Mouse (Mus musculus) stomach, embryonic 14.5 days (tissue): Measurements from ENCODE around the gene Cers1. TPM values are rescaled to one million over a fixed set of nuclear protein-coding genes. Genes with fewer than 3 reads are reported as not detected.
A peak's percentile ranks its signal among the peaks of the same experiment; 100 is the strongest.

Experiments
- ATAC-seq: fragments of 200-750 bp; cut with Nextera tagmentation; 2 replicates; pipeline ENCODE4 v1.8.0; 2017; ENCODE audit warnings: low read depth, moderate TSS enrichment; ENCODE audit not compliant: insufficient number of reproducible peaks, insufficient read depth, low FRiP score
- H3K27ac ChIP-seq: fragments of 300-500 bp; sonication (generic); 2 replicates; pipeline ENCODE4 v1.5.1; 2014; ENCODE audit warnings: mild to moderate bottlenecking, low read length, moderate library complexity, mixed read lengths
- H3K27me3 ChIP-seq: fragments of 300-500 bp; sonication (generic); 2 replicates; pipeline ENCODE4 v1.6.1; 2014; ENCODE audit warnings: low read length, control low read depth, mixed read lengths; ENCODE audit not compliant: control insufficient read depth, insufficient read depth
- H3K36me3 ChIP-seq: fragments of 300-500 bp; sonication (generic); 2 replicates; pipeline ENCODE4 v1.6.1; 2014; ENCODE audit warnings: mild to moderate bottlenecking, control low read depth, low read length, moderate library complexity, mixed read lengths; ENCODE audit not compliant: control insufficient read depth, insufficient read depth
- H3K4me1 ChIP-seq: fragments of 300-500 bp; sonication (generic); 2 replicates; pipeline ENCODE4 v1.6.1; 2014; ENCODE audit warnings: low read length, control low read depth, mixed read lengths; ENCODE audit not compliant: control insufficient read depth, insufficient read depth
- H3K4me2 ChIP-seq: fragments of 300-500 bp; sonication (generic); replicated peaks from 2 replicates; pipeline ENCODE4 v1.6.1; 2014; ENCODE audit warnings: low read depth, low read length, control low read depth
- H3K4me3 ChIP-seq: fragments of 300-500 bp; sonication (generic); 2 replicates; pipeline ENCODE4 v1.5.1; 2014; ENCODE audit warnings: low read depth, low read length, control low read depth
- H3K9ac ChIP-seq: fragments of 300-500 bp; sonication (generic); replicated peaks from 2 replicates; pipeline ENCODE4 v1.6.1; 2014; ENCODE audit warnings: low read depth, mild to moderate bottlenecking, control low read depth, low read length, moderate library complexity, mixed read lengths
- H3K9me3 ChIP-seq: fragments of 300-500 bp; sonication (generic); 2 replicates; pipeline ENCODE4 v1.6.1; 2016; ENCODE audit warnings: low read depth, low read length, control low read depth; ENCODE audit not compliant: control insufficient read depth
- WGBS: fragments of 180-500 bp; shearing (Covaris S2); extraction: QIAGEN DNeasy Blood & Tissue Kit; methylation state at CpG from one replicate; pipeline ENCODE4 v1.1.7; 2014; 5-methylcytosine and 5-hydroxymethylcytosine counted together
- polyA plus RNA-seq: library from polyadenylated mRNA; unstranded; fragments of >200 nt; fragmentation: Nextera tagmentation; extraction: Ambion mirVana; gene quantifications from 2 replicates; pipeline ENCODE4 v1.2.1, GENCODE M21; 2014

The Cers1 gene
- polyA plus RNA-seq, 1 experiment from 2014 or later, result 5.7 TPM

DNA sequence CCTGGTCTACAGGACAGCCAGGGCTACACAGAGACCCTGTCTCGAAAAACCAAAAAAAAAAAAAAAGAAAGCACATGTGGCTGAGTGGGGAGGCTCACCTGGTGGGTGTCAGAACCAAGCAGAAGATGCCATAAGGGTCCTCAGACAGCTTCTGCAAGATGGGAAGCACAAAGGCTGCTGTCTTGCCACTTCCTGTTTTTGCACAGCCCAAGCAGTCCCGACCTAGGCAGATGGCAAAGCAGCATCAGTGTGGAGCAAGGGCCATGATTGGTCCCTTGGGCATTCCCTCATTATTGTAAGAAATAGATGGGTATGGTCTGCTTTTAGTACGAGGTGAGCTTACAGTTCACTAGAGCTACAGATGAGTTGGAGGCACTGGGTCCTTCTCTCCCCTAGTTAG, 14.7 kb upstream of the Cers1 start:
- H3K27ac ChIP-seq, result no peak overlapping the region
- no peak overlapping the region for H3K4me2 ChIP-seq
- no peak for ATAC-seq
- no peak overlapping the region for H3K9ac ChIP-seq
- H3K4me1 ChIP-seq, result peaks cover 9% of the 10 kb centered on the region
- no peaks in the 10 kb centered on the region for H3K27me3 ChIP-seq
- H3K36me3 ChIP-seq, result peaks cover 48% of the 10 kb centered on the region
- 89% methylated on average over 3 of the region's 3 CpGs for WGBS
- H3K4me3 ChIP-seq, result no peak overlapping the region
- H3K9me3 ChIP-seq, result no peaks in the 10 kb centered on the region

DNA sequence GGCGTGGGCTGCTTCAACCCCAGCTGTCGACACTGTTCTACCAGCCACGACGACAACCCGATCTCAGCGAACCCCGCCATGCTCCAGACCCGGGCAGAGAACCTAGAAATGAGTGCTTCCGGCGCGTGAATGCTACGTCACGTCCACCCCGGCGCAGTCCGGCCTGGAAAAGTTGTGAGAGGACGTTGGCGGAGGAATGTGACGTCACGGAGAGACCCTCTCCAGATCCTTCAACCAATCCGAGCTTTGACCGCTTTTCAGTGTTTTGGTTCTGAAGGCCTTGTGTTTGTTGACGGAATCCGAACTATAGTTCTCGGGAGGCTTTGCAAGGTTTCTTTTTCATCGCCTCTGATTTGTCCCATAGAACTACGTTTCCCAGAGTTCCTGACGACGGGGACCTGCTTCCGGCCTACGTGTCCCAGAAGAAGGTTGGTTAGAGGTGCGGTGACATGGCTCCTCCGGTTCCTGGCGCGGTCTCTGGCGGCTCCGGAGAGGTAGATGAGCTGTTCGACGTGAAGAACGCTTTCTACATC, 13.2 kb upstream of the Cers1 start, which contains the start of the genes Ddx49 and Cope:
Gene Ddx49, minus strand, starts transcription at position 132 of the 533 bp plus-strand sequence.
Gene Cope, plus strand, starts transcription at position 161 of the 533 bp plus-strand sequence.
- under 1% methylated on average over 40 of the region's 40 CpGs for WGBS
- Histone ChIP-seq H3K27ac (peak within 1 kb of the TSS; percentile 64), H3K9ac (peak within 1 kb of the TSS; percentile 84), H3K36me3 (peaks cover 45% of the 10 kb centered on the region), H3K4me2 (peak within 1 kb of the TSS; percentile 80), H3K9me3 (no peaks in the 10 kb centered on the region), H3K27me3 (no peaks in the 10 kb centered on the region), H3K4me3 (peak within 1 kb of the TSS; percentile 54), H3K4me1 (peaks cover 9% of the 10 kb centered on the region)
- peak; percentile 94 for ATAC-seq

DNA sequence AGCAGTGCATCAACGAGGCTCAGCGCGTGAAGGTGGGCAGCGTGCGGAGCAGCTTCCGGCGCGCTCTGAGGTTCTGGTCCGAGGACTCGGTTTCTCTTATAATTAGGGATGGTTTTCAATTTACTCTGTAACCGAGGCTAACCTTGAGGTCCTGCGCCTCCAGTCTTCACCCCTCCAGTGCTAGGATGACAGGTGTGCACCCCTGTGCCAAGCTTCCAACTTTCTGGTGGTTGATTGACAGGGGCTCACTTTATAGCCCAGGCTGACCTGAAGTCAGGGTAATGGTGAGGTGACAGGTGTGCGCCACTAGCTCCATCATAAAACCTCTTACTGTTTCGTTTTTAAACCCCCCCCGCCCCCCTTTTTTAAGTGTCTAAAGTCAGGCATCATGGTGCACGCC, 12.7 kb upstream of the Cers1 start:
- 4% methylated on average over 16 of the region's 16 CpGs for WGBS
- ATAC-seq, result 0 out of 2 replicates have a peak, but pooled peaks have one; percentile 4
- peak overlapping the region; percentile 84 for H3K9ac ChIP-seq
- H3K36me3 ChIP-seq, result peaks cover 46% of the 10 kb centered on the region
- peak overlapping the region; percentile 80 for H3K4me2 ChIP-seq
- no peaks in the 10 kb centered on the region for H3K27me3 ChIP-seq
- H3K27ac ChIP-seq, result peak overlapping the region; percentile 64
- H3K4me3 ChIP-seq, result peak overlapping the region; percentile 54
- no peaks in the 10 kb centered on the region for H3K9me3 ChIP-seq
- peaks cover 9% of the 10 kb centered on the region for H3K4me1 ChIP-seq

DNA sequence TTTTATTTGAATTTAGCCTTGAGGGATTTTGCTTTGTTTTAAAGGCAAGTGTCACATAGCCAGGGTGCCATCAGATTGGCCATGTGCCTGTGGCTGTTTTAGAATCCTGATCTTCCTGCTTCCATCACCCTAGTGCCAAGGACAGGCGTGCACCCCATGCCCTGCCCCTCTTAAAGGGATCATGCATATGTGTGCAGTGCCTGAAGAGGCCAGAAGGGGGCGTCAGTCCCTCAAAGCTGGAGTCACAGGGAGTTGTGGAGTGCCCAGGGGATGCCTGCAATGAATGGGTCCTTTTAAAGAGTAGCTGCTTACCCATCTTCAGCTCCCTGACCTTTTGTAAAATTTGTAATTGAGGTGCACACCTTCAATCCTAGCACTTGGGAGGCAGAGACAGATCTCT, 6.3 kb upstream of the Cers1 start:
- H3K27me3 ChIP-seq, result no peaks in the 10 kb centered on the region
- peaks cover 72% of the 10 kb centered on the region for H3K36me3 ChIP-seq
- H3K9me3 ChIP-seq, result no peaks in the 10 kb centered on the region
- 34% methylated on average over 2 of the region's 2 CpGs for WGBS
- H3K4me3 ChIP-seq, result no peak overlapping the region
- H3K27ac ChIP-seq, result no peak overlapping the region
- H3K4me2 ChIP-seq, result no peak overlapping the region
- no peak overlapping the region for H3K9ac ChIP-seq
- no peak for ATAC-seq
- no peaks in the 10 kb centered on the region for H3K4me1 ChIP-seq

DNA sequence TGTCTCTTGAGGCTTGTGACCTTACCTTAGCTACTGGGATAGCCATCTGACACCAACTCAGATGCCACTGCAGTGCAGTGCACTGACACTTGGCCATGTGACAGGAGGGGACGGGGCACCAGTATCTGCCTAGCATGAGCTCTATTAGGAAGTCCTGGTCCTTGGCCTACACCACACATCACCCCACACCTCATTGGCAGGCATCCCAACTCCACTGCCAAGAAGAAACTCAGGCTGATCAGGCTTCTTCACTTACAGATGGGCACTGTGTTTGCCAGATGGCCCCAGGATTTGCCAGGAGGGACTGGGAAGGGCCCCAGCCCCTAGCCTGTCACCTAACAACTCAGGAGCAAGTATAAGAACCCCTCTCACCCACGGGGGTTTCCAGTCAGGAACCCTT, 2.2 kb upstream of the Cers1 start:
- Histone ChIP-seq H3K36me3 (peaks cover 39% of the 10 kb centered on the region), H3K4me1 (peaks cover 13% of the 10 kb centered on the region), H3K27ac (no peak overlapping the region), H3K27me3 (no peaks in the 10 kb centered on the region), H3K9me3 (no peaks in the 10 kb centered on the region), H3K4me3 (no peak overlapping the region), H3K9ac (no peak overlapping the region), H3K4me2 (no peak overlapping the region)
- no peak for ATAC-seq
- WGBS, result 85% methylated on average over 2 of the region's 2 CpGs

DNA sequence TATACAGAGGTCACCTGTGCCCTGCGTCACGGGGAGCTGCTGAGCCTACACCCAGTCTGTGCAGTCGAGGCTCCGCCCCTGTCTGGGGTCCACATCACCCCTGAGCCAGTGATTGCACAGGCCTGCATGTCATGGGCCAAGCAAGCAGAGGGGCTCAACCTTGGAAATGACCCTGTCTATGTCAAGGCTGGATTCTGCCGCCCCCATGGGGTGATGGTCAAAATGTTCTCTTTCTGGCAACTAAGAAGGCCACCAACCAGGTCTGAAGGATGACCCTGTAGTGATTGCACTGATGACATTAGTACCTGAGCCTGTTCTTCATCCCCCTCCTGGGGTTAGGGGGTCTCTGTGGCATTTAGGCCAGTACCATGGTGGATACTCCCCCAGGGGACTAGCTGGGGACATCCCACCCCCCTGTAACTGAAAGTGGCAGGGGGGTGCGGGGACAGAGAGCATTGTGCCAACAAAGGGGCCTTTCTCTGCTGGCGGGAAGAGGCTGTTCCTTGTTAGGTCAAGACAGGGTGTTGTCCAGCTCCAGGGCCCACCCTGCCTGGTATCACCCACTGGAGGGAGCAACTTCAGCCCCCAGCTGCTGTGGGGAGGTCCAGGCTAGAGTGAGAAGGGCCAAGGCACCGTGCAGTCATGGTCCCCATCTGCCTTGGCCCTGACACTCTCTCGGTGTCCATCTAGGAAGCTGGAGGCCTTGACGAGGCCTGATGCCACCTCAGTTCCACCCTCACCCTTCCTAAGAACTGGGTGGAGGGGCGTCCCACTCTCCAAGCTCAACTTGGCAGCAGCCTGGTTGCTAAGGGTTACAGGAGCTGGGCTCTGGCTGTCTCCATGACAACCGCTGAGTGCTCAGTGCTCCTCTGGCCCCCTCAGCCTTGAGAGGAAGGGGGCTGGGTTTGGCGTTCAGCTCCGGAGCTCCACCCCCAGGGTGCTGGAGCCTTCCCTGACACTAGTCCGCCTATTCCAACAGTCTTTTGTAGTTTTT, 1.2 kb downstream of the Cers1 start:
- ATAC-seq, result peak; percentile 51; the same call in 1 of the 2 replicates
- peak overlapping the region; percentile 45; the same call in 1 of the 2 replicates for H3K9ac ChIP-seq
- no peaks in the 10 kb centered on the region for H3K9me3 ChIP-seq
- H3K27me3 ChIP-seq, result no peaks in the 10 kb centered on the region
- WGBS, result 12% methylated on average over 15 of the region's 15 CpGs
- H3K4me1 ChIP-seq, result peaks cover 13% of the 10 kb centered on the region
- H3K4me3 ChIP-seq, result peak overlapping the region; percentile 55
- peak overlapping the region; percentile 74 for H3K4me2 ChIP-seq
- peak overlapping the region; percentile 44; the same call in 1 of the 2 replicates for H3K27ac ChIP-seq
- H3K36me3 ChIP-seq, result peaks cover 16% of the 10 kb centered on the region

DNA sequence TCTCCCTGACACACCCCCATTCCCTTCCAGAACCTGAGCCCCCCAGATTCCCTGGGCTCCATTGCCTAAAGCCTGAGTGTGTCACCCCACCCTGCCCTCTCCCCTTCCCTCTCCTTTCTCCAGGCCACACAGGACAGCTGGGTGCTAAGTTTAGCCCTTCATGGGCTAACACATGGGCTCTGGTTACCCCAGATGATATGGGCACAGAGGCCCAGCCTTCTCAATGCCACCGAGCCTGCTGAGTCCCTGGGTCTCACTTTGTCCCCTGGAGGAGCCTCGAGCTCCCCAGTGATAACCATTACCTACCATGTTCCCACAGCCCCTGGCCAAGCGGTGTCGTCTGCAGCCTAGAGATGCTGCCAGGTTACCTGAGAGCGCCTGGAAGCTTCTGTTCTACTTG, 2.3 kb downstream of the Cers1 start:
- H3K36me3 ChIP-seq, result peaks cover 8% of the 10 kb centered on the region
- no peak overlapping the region for H3K4me2 ChIP-seq
- no peaks in the 10 kb centered on the region for H3K9me3 ChIP-seq
- no peak for ATAC-seq
- H3K4me3 ChIP-seq, result no peak overlapping the region
- WGBS, result 91% methylated on average over 5 of the region's 5 CpGs
- no peaks in the 10 kb centered on the region for H3K27me3 ChIP-seq
- H3K27ac ChIP-seq, result no peak overlapping the region
- no peak overlapping the region for H3K9ac ChIP-seq
- H3K4me1 ChIP-seq, result peaks cover 13% of the 10 kb centered on the region

DNA sequence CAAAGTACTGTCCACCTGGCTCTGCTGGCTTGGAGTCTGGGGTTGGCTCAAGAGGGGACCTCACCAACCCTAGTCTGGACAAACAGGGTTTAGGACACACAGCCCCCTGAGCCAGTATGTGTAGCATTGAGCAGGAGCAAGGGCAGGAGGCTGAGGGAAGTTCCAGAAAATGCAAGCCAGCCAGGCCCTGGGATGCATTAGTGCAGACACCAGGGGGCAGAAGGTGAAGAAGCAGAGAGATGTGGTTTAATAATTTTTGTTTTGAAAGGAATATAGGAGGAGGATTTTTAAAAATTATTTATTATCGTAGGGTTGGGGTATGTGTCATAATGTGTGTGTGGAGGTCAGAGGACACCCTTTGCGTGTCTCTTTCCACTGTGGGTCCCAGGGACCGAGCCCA, 8.1 kb downstream of the Cers1 start:
- no peaks in the 10 kb centered on the region for H3K36me3 ChIP-seq
- H3K4me1 ChIP-seq, result no peaks in the 10 kb centered on the region
- WGBS, result 86% methylated on average over 3 of the region's 3 CpGs

More for the DNA sequence above, 8.1 kb downstream of the Cers1 start:
- Histone ChIP-seq H3K27ac (no peak overlapping the region), H3K4me2 (no peak overlapping the region), H3K27me3 (no peaks in the 10 kb centered on the region), H3K9me3 (no peaks in the 10 kb centered on the region), H3K4me3 (no peak overlapping the region), H3K9ac (no peak overlapping the region)
- no peak for ATAC-seq
